Mouse (Mus musculus) gastrocnemius, postnatal 10 days (tissue): ENCODE measurements around the gene Efcab5. TPM values are rescaled to one million over a fixed set of nuclear protein-coding genes. Genes with fewer than 3 reads are reported as not detected.
A peak's percentile ranks its signal among the peaks of the same experiment; 100 is the strongest.
"Not testable (repeated sequence)": the region's sequence is repeated elsewhere in the genome, so short reads cannot be mapped to it uniquely, and the experiment has no call there.

Experiments used
- DNase-seq: peaks from one replicate; pipeline ENCODE4 v3.0.0; 2021; ENCODE audit warnings: mixed read lengths
- total RNA-seq, 2 experiments: library from RNA; stranded (reverse); gene quantifications; 2 replicates each; pipeline ENCODE4 v1.2.3; 2021

Gene Efcab5
- total RNA-seq, 2 experiments from 2014 or later, result 0.28 to 0.75 TPM

DNA sequence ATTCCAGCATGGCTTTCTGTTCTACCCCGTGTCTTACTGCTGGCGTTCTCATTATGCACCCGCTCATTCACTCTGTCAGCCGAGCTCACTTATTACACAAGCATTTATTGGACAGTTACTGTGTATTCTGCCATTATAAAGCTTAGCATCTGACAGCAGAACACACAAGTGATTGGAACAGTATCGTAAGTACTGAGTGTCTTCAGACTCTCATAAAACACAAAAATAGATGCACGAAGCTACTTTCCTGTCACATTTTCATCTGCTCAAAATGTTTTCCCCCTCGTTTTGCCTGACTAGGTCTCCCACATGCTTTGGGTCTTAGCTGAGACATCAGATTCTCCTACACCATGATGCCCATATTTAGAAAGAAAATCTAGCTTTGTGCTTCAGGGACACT, 14.2 kb downstream of the Efcab5 start:
- no peak for DNase-seq

DNA sequence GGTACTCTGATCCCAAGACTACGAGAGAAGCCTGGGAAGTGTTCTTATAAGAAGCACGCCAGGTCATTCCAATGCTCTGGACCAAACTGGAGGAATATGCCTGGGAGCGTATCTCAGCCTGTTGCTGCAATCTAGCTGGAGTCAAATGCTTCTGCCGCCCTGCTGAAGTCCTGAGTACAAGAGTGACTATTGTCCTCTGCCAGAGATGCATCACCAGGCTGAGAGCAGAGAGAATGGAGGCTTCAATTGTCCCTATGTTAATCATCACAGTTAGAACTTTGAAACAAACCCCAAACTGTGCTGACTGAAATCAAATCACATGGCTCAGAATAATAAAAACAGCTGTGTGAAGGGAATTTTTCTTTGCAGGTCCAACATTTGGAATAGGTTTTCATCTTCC, 15.0 kb downstream of the Efcab5 start:
- DNase-seq, result no peak

- no peak for DNase-seq
Measured at GRCm38 (mm10) chr11:77160744-77161143, 28.0 kb downstream of the Efcab5 start.

GRCm38 (mm10) chr11:77160341-77160740, 28.4 kb downstream of the Efcab5 start:
- DNase-seq, result no peak

- no peak for DNase-seq
Measured at GRCm38 (mm10) chr11:77154214-77154613, 34.6 kb downstream of the Efcab5 start.

DNA sequence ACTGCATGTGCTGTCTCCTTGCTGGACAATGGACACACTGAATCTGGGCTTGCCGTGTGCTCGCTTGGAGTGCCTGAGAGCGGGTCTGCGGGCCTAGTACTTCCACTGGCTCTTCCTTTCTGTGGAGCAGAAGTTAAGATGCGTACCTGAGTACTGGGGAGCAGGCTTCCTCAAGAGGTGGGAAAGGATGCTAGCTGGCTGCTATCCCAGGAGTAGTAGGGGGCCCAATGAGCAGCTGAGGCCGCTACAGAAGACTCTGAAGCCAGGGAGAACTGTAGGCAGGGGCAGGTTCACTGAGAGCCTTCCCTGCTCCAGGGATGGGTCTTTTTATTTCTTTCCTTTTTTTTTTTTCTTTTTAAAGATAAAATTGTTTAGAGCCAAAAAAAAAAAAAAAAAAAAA, 38.0 kb downstream of the Efcab5 start:
- DNase-seq, result no peak

GRCm38 (mm10) chr11:77149783-77150630, 38.8 kb downstream of the Efcab5 start:
- DNase-seq, result not testable (repeated sequence)

DNA sequence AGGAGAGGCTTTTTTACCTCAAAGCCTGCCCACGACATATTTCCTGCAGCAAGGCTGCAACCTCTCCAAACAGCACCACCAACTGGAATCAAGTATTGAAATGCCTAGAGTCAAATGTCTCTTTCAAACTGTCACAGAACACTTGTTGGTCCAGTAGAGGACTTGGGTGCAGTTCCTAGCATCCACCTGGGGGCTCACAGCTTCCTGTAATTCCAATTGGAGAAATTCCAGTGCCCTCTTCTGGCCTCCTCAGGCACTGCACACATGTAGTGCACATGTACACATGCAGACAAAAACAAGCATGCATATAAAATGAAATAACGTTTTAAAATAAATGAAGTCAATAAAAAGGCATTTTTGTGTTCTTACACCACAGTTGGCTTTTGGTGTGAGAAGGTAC, 40.0 kb downstream of the Efcab5 start:
- DNase-seq, result no peak

DNA sequence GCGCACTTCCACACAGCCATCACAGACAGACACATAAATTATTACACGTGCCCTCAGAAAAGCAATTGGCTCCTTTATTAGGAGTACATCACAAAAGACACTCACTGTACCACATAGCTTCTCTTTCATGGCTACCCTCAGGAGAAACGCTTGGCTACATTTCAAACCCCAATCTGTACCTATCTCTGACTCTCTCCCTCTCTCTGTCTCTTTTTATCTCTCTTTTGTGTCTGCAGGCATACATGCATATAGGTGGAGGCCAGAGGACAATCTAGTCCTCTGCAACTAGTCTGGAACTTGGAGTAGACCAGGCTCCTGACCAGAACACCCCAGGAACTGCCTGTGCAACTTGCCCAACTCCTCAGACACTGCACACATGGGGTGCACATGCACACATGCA, 41.0 kb downstream of the Efcab5 start:
- no peak for DNase-seq

DNA sequence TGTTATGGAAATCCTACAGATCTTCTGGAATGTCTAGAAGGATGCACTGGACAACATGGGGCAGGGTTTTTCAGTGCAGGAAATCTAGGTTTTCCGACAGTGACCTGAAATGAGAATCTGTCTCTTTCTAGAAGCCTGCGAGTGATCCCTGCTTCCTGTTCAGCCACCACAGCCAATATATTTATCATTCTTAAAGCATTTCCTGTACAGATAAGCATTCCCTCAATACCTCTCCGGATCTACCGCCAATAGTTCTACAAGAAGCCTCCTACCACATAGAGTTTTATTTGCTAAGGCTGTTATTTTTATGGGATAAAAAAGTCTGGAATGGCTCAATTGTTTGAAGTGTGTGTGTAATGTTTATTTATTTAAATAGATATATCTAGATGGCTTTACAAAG, 43.3 kb downstream of the Efcab5 start:
- DNase-seq, result no peak

- DNase-seq, result no peak
Measured at GRCm38 (mm10) chr11:77141938-77142337, 46.8 kb downstream of the Efcab5 start.

DNA sequence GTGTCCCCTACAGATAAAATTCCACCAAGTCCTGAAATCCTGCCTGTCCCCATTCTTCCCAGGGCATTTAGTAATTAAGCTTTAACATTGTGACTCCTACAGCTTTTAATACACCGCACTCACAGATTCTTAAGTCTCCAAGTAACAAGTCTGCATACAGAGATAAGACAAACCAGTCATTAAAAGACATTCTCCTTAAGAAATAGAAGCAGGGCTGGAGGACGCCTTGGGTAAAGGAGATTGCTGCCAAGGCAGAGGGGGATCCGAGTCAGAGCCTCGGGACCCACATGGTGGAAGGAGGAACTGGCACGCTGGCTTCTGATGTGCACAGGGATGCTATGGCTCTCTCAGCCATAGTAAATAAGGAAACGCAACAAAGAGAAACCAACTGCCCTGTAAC, 48.8 kb downstream of the Efcab5 start:
- no peak for DNase-seq

GRCm38 (mm10) chr11:77133450-77133849, 55.3 kb downstream of the Efcab5 start:
- DNase-seq, result no peak

GRCm38 (mm10) chr11:77132580-77132979, 56.2 kb downstream of the Efcab5 start:
- DNase-seq, result no peak

DNA sequence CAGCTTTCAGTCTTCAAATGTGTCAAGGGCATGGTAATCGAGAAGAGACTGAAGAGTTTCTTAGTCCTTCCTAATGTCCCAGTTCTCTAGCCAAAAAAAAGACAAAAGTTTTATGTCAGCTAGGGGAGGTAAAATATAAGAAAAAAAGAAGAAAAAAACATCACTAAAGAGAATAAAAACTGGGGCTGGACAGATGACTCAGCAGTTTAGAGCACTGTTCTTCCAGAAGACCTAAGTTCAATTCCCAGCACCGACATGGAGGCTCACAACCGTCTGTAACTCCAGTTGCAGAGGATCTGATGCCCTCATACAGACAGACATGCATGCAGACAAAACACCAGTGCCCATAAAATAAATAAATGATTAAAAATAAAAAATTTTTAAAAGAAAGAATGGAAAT, 60.2 kb downstream of the Efcab5 start:
- DNase-seq, result no peak

- DNase-seq, result no peak
Measured at GRCm38 (mm10) chr11:77111141-77111540, 77.6 kb downstream of the Efcab5 start.

DNA sequence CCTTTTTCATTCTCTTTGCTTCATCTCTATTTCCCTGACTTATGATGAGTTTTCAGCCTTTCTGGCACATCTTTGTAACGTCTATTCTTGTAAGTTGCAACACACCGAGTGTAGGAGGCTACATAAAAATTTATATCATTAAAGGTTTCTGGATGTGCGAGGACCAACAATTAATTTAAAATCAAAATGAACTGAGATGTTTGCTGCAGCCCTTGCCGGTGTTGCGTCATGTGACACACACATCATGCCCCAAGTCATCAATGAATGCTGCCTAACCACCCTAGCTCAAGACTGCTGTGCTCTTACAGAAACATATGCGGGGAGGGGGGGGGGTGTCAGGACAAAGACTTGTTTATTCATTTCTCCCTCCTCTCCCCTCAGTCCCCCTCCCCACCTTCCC, 80.3 kb downstream of the Efcab5 start:
- DNase-seq, result no peak

GRCm38 (mm10) chr11:77107872-77108271, 80.9 kb downstream of the Efcab5 start:
- not testable (repeated sequence) for DNase-seq

- DNase-seq, result no peak
Measured at GRCm38 (mm10) chr11:77106961-77107360, 81.8 kb downstream of the Efcab5 start.

- DNase-seq, result peak; percentile 85
Measured at GRCm38 (mm10) chr11:77100137-77100937, 88.4 kb downstream of the Efcab5 start.

DNA sequence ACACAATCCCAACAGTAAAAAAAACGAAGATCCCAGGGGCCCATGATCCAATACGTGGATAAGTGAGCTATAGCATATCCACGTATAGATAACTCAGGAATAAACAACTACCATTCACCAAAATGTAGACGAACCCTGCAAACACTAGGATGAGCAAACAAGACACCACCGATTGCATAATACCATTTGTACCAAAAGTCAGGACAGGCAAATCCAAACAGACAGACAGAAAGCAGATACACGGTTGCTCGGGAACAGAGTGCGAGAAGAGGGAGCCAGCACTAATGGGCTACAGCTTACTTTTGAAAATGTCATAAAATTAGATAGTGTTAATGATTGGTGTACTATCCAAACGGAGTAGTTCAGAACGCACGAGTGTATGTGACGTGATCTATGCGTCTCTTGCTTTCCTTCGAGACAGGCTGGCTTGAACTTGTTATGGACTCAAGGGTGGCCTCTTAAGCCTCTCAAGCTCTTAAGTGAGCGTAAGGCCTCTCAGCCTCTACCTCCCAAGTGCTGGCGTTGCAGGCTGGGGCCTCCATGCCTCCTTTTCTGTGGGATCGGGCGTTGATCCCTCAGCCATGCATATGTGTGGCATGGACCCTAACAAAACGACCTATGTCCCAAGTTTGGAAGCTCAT, 90.3 kb downstream of the Efcab5 start:
- DNase-seq, result no peak

- no peak for DNase-seq
Measured at GRCm38 (mm10) chr11:77096991-77097390, 91.8 kb downstream of the Efcab5 start.

DNA sequence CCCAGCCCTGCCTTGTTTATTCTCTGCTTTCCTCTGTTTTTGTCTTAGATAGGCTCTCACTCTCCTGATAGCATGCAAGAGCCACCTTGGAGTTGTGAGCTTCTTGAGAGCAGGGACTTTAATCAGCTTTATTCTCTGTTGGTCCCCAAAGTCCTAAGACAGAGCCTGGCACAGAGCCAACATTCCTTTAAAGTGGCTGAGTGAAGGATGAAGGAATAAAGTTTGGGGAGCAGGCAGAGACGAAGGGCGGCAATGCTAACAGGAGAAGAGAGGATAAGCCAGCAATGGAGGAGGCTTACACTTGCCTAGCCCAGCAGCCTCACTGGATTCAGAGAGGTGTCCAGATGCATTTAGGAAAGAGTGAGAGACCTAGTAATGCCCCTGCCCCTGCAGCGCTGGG, 92.2 kb downstream of the Efcab5 start:
- no peak for DNase-seq
